ENCODE assay signal across 8 mouse cellular contexts in genomic region chr5:20701483-20702421, GRCm38 (mm10).
A peak's percentile ranks its signal among the peaks of the same experiment; 100 is the strongest.
DNase-seq lines count a peak whose midpoint lies in the region; ATAC-seq lines count a peak whose summit lies in the region.

No protein-coding gene starts in this region.

- ATAC-seq in hindbrain, embryonic 15.5 days (ENCODE audit: low FRiP score, low read depth) = peak; percentile 95

- H3K4me2 ChIP-seq in hindbrain, embryonic 15.5 days = peak overlapping the region; percentile 88

- H3K4me3 ChIP-seq in hindbrain, embryonic 15.5 days = peak overlapping the region; percentile 60

- peak; percentile 98 for DNase-seq in R1 (ENCODE audit: low read depth, low spot score)
- DNase-seq in cerebellum, postnatal 14 days = peak; percentile 91 to 93
- DNase-seq in frontal cortex, postnatal 36 days (ENCODE audit: low spot score in 2 of 2) = peak; percentile 86 to 87
- DNase-seq in left cerebral cortex, adult 11 months (ENCODE audit: low spot score) = peak; percentile 80
- peak; percentile 91 for DNase-seq in lung, postnatal 36 days
- DNase-seq in retina, embryonic 14.5 days (ENCODE audit: low spot score) = peak; percentile 92
- peak; percentile 84 to 88 for DNase-seq in thymus, postnatal 36 days

- H3K36me3 ChIP-seq in hindbrain, embryonic 15.5 days = no peaks in the 10 kb centered on the region

- H3K27me3 ChIP-seq in hindbrain, embryonic 15.5 days = no peaks in the 10 kb centered on the region

- peak overlapping the region; percentile 97 for H3K27ac ChIP-seq in hindbrain, embryonic 15.5 days (replicated peaks)

- under 1% methylated on average over 46 of the region's 57 CpGs for WGBS in hindbrain, embryonic 15.5 days

- peaks cover 17% of the 10 kb centered on the region for H3K4me1 ChIP-seq in hindbrain, embryonic 15.5 days (replicated peaks)

- peak overlapping the region; percentile 76 for H3K9ac ChIP-seq in hindbrain, embryonic 15.5 days

- H3K9me3 ChIP-seq in hindbrain, embryonic 15.5 days = no peaks in the 10 kb centered on the region

Comparison
In these comparisons a context has a peak if more than half of its experiments do, and no peak if none do; other contexts are left out.
1. Peak in every context shown above with its lines: DNase-seq, ATAC-seq, H3K4me3 ChIP-seq and H3K27ac ChIP-seq.